Mouse (Mus musculus) urinary bladder, postnatal 10 days (tissue): ENCODE data around the gene Fam47e.

Experiments
- DNase-seq: peaks from one replicate; pipeline ENCODE4 v3.0.0; 2022; ENCODE audit warnings: low spot score

The Fam47e gene

GRCm38 (mm10) chr5:92602691-92603690, 48.1 kb downstream of the Fam47e start, which contains the start of gene Stbd1:
Gene Stbd1, plus strand, starts transcription at chr5:92603041.
- peak; percentile 35 for DNase-seq

- no peak for DNase-seq
Measured at GRCm38 (mm10) chr5:92604452-92605247, 49.8 kb downstream of the Fam47e start.

GRCm38 (mm10) chr5:92607492-92608229, 52.8 kb downstream of the Fam47e start:
- no peak for DNase-seq

- DNase-seq = no peak
Measured at GRCm38 (mm10) chr5:92612756-92613155, 57.9 kb downstream of the Fam47e start.

- DNase-seq = no peak
Measured at GRCm38 (mm10) chr5:92621883-92622282, 67.0 kb downstream of the Fam47e start.

GRCm38 (mm10) chr5:92627896-92628295, 73.0 kb downstream of the Fam47e start:
- no peak for DNase-seq

- no peak for DNase-seq
Measured at GRCm38 (mm10) chr5:92633526-92633925, 78.7 kb downstream of the Fam47e start.

GRCm38 (mm10) chr5:92634916-92635315, 80.0 kb downstream of the Fam47e start:
- DNase-seq = no peak

GRCm38 (mm10) chr5:92635891-92636290, 81.0 kb downstream of the Fam47e start:
- no peak for DNase-seq

GRCm38 (mm10) chr5:92640861-92641260, 86.0 kb downstream of the Fam47e start:
- no peak for DNase-seq
